Mouse (Mus musculus) myocyte (in vitro differentiated cells): ENCODE data around the gene Atxn7l3. TPM values are rescaled to one million over a fixed set of nuclear protein-coding genes. Genes with fewer than 3 reads are reported as not detected.
A peak's percentile ranks its signal among the peaks of the same experiment; 100 is the strongest.

Source experiments
- H3K27me3 ChIP-seq: one replicate; pipeline ENCODE4 v1.6.1; 2011; ENCODE audit not compliant: control insufficient read depth, insufficient read depth, insufficient read length
- H3K36me3 ChIP-seq: one replicate; pipeline ENCODE4 v1.6.1; 2011; ENCODE audit not compliant: control insufficient read depth, insufficient read depth
- H3K4me2 ChIP-seq: one replicate; pipeline ENCODE4 v1.6.1; 2011; ENCODE audit warnings: low read depth, control low read depth
- H3K4me3 ChIP-seq: one replicate; pipeline ENCODE4 v1.5.1; 2011; ENCODE audit warnings: mild to moderate bottlenecking, control low read depth, moderate library complexity
- H3K79me2 ChIP-seq: one replicate; pipeline ENCODE4 v1.6.1; 2011; ENCODE audit not compliant: control insufficient read depth, insufficient read depth
- H3ac ChIP-seq: one replicate; pipeline ENCODE4 v1.6.1; 2011; ENCODE audit not compliant: control insufficient read depth, insufficient read length
- CEBPB ChIP-seq: IDR thresholded peaks from 2 replicates; pipeline ENCODE4 v1.6.1; 2011; ENCODE audit warnings: mild to moderate bottlenecking, moderate library complexity; ENCODE audit not compliant: poor library complexity, insufficient read depth, severe bottlenecking
- E2F4 ChIP-seq: IDR thresholded peaks from one replicate; pipeline ENCODE4 v1.6.1; 2011; ENCODE audit warnings: mild to moderate bottlenecking, control low read depth, moderate library complexity; ENCODE audit not compliant: insufficient read depth
- MAX ChIP-seq: IDR thresholded peaks from one replicate; pipeline ENCODE4 v1.6.1; 2011; ENCODE audit warnings: low read depth, mild to moderate bottlenecking, control low read depth
- MYOD1 ChIP-seq, 3 experiments: IDR thresholded peaks; one replicate each; pipeline ENCODE4 v1.6.1; 2011; ENCODE audit warnings: control low read depth in 2 of 3, low read depth in 2 of 3, mild to moderate bottlenecking in 2 of 3, moderate library complexity in 1 of 3; ENCODE audit not compliant: insufficient read length in 2 of 3, control insufficient read depth in 1 of 3
- MYOG ChIP-seq, 3 experiments: IDR thresholded peaks; one replicate each; pipeline ENCODE4 v1.6.1; 2011; ENCODE audit warnings: control low read depth in 2 of 3, low read depth in 2 of 3, mild to moderate bottlenecking in 2 of 3; ENCODE audit not compliant: insufficient read length in 2 of 3, control insufficient read depth in 1 of 3, insufficient read depth in 1 of 3
- POLR2A ChIP-seq: IDR thresholded peaks from one replicate; pipeline ENCODE4 v1.6.1; 2011; ENCODE audit warnings: low read depth, mild to moderate bottlenecking, control low read depth, moderate library complexity; ENCODE audit not compliant: insufficient read length
- POLR2AphosphoS2 ChIP-seq: IDR thresholded peaks from one replicate; pipeline ENCODE4 v1.6.1; 2011; ENCODE audit warnings: low read depth, control low read depth; ENCODE audit not compliant: insufficient read length
- REST ChIP-seq: IDR thresholded peaks from one replicate; pipeline ENCODE4 v1.6.1; 2011; ENCODE audit warnings: mild to moderate bottlenecking, control low read depth, moderate library complexity; ENCODE audit not compliant: insufficient read depth, insufficient read length
- SRF ChIP-seq: IDR thresholded peaks from one replicate; pipeline ENCODE4 v1.6.1; 2011; ENCODE audit warnings: low read depth; ENCODE audit not compliant: control insufficient read depth, insufficient read length
- TCF12 ChIP-seq: IDR thresholded peaks from one replicate; pipeline ENCODE4 v1.6.1; 2011; ENCODE audit warnings: mild to moderate bottlenecking, control low read depth; ENCODE audit not compliant: poor library complexity, insufficient read depth, severe bottlenecking
- TCF3 ChIP-seq: IDR thresholded peaks from one replicate; pipeline ENCODE4 v1.6.1; 2011; ENCODE audit warnings: low read depth, control low read depth; ENCODE audit not compliant: insufficient read length
- USF1 ChIP-seq: IDR thresholded peaks from one replicate; pipeline ENCODE4 v1.6.1; 2011; ENCODE audit warnings: low read depth, mild to moderate bottlenecking, control low read depth, moderate library complexity
- polyA plus RNA-seq: library from polyadenylated mRNA; unstranded; fragments of >200 nt; fragmentation: generic; extraction: Trizol; gene quantifications from one replicate; pipeline ENCODE4 v1.2.1, GENCODE M21; 2012; ENCODE audit warnings: missing spikeins

Atxn7l3 gene
- polyA plus RNA-seq, 1 experiment: 39.5 TPM

GRCm38 (mm10) chr11:102319941-102320685, 23.7 kb upstream of the Atxn7l3 start:
- H3K36me3 ChIP-seq: no peaks in the 10 kb centered on the region
- H3K4me2 ChIP-seq: peak overlapping the region; percentile 89
- peaks cover 17% of the 10 kb centered on the region for H3K79me2 ChIP-seq
- H3K4me3 ChIP-seq: peak overlapping the region; percentile 75
- H3ac ChIP-seq: peak overlapping the region; percentile 98
- no peaks in the 10 kb centered on the region for H3K27me3 ChIP-seq
- no peak for TF ChIP-seq REST
- TF ChIP-seq E2F4: no peak
- no peak for TF ChIP-seq MYOG (IDR thresholded peaks at IDR 0.05; ENCODE audit: control insufficient read depth in 1 of 3, insufficient read depth in 1 of 3, insufficient read length in 2 of 3, low read depth in 2 of 3)
- peak; percentile 73 for TF ChIP-seq POLR2AphosphoS2
- peak; percentile 71 for TF ChIP-seq POLR2A
- TF ChIP-seq TCF3: no peak

DNA sequence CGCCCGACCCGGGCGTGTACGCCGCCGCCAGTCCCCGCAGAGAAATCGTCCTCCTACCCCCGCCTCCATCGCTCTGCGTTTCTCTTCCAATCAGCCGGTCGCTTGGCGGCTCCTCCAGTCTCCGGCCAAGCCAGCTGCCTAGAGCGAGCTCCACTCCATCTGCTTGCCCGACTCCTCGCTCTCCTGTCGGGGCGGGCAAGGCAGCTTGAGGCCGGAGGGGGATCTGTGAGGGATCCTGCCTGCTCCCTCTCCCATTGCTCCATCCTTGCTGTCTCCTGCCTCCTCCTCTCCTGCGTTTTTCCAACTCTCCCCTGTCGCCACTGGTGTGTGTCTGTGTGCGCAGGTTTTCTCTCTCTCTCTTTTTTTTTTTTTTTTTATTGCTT, 23.0 kb upstream of the Atxn7l3 start, which contains the start of gene Ubtf:
Gene Ubtf, minus strand, starts transcription at position 333 of the 383 bp plus-strand sequence.
- Histone ChIP-seq H3K36me3 (peaks cover under 1% of the 10 kb centered on the region), H3ac (peak within 1 kb of the TSS; percentile 98), H3K4me3 (peak within 1 kb of the TSS; percentile 75), H3K27me3 (no peaks in the 10 kb centered on the region), H3K4me2 (peak within 1 kb of the TSS; percentile 89), H3K79me2 (peaks cover 22% of the 10 kb centered on the region)
- peak in 1 of 3 experiments; percentile 48 for TF ChIP-seq MYOD1 (IDR thresholded peaks at IDR 0.05; ENCODE audit: control insufficient read depth in 1 of 3, insufficient read length in 2 of 3, low read depth in 2 of 3)
- TF ChIP-seq USF1: no peak
- no peak for TF ChIP-seq REST
- peak; percentile 75 for TF ChIP-seq POLR2A
- TF ChIP-seq MYOG (IDR thresholded peaks at IDR 0.05; ENCODE audit: control insufficient read depth in 1 of 3, insufficient read depth in 1 of 3, insufficient read length in 2 of 3, low read depth in 2 of 3): peak in 1 of 3 experiments; percentile 53
- no peak for TF ChIP-seq E2F4
- TF ChIP-seq TCF12: no peak
- no peak for TF ChIP-seq TCF3
- TF ChIP-seq CEBPB: no peak
- TF ChIP-seq POLR2AphosphoS2: peak; percentile 92
- no peak for TF ChIP-seq MAX
- TF ChIP-seq SRF: no peak

- Histone ChIP-seq H3K79me2 (peaks cover 22% of the 10 kb centered on the region), H3K4me3 (peak overlapping the region; percentile 75), H3K36me3 (peaks cover 7% of the 10 kb centered on the region), H3K4me2 (peak overlapping the region; percentile 89), H3ac (peak overlapping the region; percentile 98), H3K27me3 (no peaks in the 10 kb centered on the region)
- TF ChIP-seq E2F4: no peak
- peak; percentile 89 for TF ChIP-seq POLR2AphosphoS2
- TF ChIP-seq POLR2A: peak; percentile 68
Observed at GRCm38 (mm10) chr11:102318576-102319409, 22.4 kb upstream of the Atxn7l3 start.

GRCm38 (mm10) chr11:102317901-102318575, 21.6 kb upstream of the Atxn7l3 start:
- peak overlapping the region; percentile 98 for H3ac ChIP-seq
- peak; percentile 91 for TF ChIP-seq POLR2AphosphoS2
- TF ChIP-seq POLR2A: peak; percentile 67
- TF ChIP-seq E2F4: no peak
- no peak for TF ChIP-seq TCF3
- H3K4me3 ChIP-seq: peak overlapping the region; percentile 75
- no peaks in the 10 kb centered on the region for H3K27me3 ChIP-seq
- H3K4me2 ChIP-seq: no peak overlapping the region
- peaks cover 9% of the 10 kb centered on the region for H3K36me3 ChIP-seq
- H3K79me2 ChIP-seq: peaks cover 22% of the 10 kb centered on the region

DNA sequence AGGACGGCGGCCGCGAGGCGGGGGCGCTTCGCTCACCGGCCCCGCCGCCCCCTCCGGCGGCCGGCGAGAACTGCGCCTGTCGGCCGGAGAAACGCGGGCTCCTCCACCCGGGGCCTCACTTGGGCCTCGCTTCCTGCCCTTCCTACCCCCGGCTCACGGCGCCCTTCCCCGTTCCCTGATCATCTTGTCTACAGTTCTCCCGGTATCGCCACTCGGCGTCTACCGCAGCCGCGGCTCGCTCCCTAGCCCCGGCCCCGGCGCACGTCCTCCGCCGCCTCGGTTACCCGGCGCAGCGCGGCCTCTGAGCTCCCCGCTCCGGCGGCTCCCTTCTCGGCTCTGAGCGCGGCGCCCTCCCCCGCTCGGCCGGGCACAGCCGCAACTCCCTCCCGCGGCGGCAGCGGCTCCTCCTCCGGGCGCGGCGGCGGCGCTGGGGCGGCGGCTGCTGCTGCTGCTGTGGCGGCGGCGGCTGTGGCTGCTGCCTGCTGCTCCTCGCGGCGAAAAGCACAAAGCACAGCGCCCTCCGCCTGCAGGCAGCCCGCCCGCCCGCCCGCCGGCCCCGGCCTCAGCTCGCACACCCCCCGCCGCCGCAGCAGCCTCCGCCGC, 21.0 kb upstream of the Atxn7l3 start:
- H3ac ChIP-seq: peak overlapping the region; percentile 98
- H3K36me3 ChIP-seq: peaks cover 11% of the 10 kb centered on the region
- no peak for TF ChIP-seq MYOG (IDR thresholded peaks at IDR 0.05; ENCODE audit: control insufficient read depth in 1 of 3, insufficient read depth in 1 of 3, insufficient read length in 2 of 3, low read depth in 2 of 3)
- peak; percentile 2 for TF ChIP-seq REST
- peak; percentile 23 for TF ChIP-seq POLR2A
- H3K4me3 ChIP-seq: peak overlapping the region; percentile 75
- no peaks in the 10 kb centered on the region for H3K27me3 ChIP-seq
- H3K4me2 ChIP-seq: no peak overlapping the region
- H3K79me2 ChIP-seq: peaks cover 22% of the 10 kb centered on the region
